12 mouse cellular contexts compared by ENCODE assay signal in the genomic region with DNA sequence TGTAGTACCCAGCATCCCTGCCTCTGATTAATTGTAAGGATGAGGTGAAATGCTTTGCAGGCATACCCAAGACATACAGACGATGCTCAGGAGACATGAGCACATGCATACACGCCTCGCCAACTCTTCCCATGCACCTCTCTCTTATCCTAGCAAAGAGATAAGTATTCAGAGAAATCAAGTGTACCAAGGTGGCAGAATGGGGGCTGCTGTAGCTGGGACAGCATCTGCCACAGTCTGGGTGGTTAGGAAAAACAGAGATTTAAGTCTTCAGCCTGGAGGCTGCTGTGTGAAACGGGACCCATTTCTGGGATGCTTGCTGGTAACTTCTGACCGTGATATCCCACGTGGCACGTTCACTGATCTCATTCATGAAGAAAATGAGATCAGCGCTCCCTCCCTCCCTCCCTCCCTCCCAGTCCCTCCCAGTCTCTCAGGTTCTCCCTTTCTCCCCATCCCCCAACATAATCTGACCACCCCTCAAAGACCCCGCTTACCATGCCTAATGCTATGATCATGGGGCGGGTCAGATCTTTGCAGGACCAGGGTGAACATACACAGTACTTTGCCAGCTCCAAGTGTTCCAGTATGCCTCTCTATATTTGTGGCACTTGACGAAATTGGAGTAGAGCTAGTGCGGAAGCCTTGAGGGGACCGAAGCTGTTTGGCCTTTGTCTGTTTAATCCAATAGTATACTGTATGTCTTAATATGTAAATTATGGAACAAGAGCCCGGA. TPM values are rescaled to one million over a fixed set of nuclear protein-coding genes. Genes with fewer than 3 reads are reported as not detected.
DNase-seq lines count a peak whose midpoint lies in the region; ATAC-seq and TF ChIP-seq lines count a peak whose summit lies in the region.
"Had no signal": no experiment of that assay in that cellular context is flagged by ENCODE, and none has a peak within 500 bp of the region (broad histone marks: within the 10 kb centered on the region; RNA-seq: fewer than 3 reads in every experiment).

No protein-coding gene starts in this region.

- H3K4me1 ChIP-seq in forebrain, embryonic 12.5 days, result peaks cover 37% of the 10 kb centered on the region
- peaks cover 17% of the 10 kb centered on the region for H3K4me1 ChIP-seq in midbrain, embryonic 11.5 days (ENCODE audit: control insufficient read depth, insufficient read depth, low read length)
- H3K4me1 ChIP-seq in heart, embryonic 10.5 days, result peaks cover 21% of the 10 kb centered on the region
- H3K4me1 ChIP-seq: liver, embryonic 15.5 days had no signal

- 0 out of 2 replicates have a peak, but pooled peaks have one; percentile 9 for ATAC-seq in forebrain, embryonic 12.5 days (ENCODE audit: low FRiP score)
- peak; percentile 65 for ATAC-seq in midbrain, embryonic 11.5 days (ENCODE audit: low FRiP score)
- ATAC-seq: intestine, embryonic 16.5 days had no signal

- intact Hi-C loops in left cerebral cortex, adult 2 months (cut with DNase I), result loop anchor here (2.0 to 5.0 kb wide), 3 partner anchors 22 to 150 kb away; partner anchors contain the start of gene Ppm1h

- H3K27me3 ChIP-seq in forebrain, embryonic 12.5 days, result no peaks in the 10 kb centered on the region
- H3K27me3 ChIP-seq in midbrain, embryonic 11.5 days (ENCODE audit: control insufficient read depth, insufficient read depth, low read length), result no peaks in the 10 kb centered on the region
- H3K27me3 ChIP-seq in heart, embryonic 10.5 days (ENCODE audit: insufficient read depth, poor library complexity, severe bottlenecking), result no peaks in the 10 kb centered on the region
- H3K27me3 ChIP-seq: liver, embryonic 15.5 days had no signal

- no peak for DNase-seq in left cerebral cortex, adult 2 months (ENCODE audit: extremely low spot score in 1 of 2, low spot score in 2 of 2)
- no peak for DNase-seq in left cerebral cortex, adult 11 months (ENCODE audit: low spot score)
- no peak for DNase-seq in midbrain, embryonic 11.5 days (ENCODE audit: low spot score, missing footprints)
- peak; percentile 67 for DNase-seq in retina, postnatal 1 day
- DNase-seq in heart, embryonic 10.5 days (ENCODE audit: low spot score), result no peak
- DNase-seq in adrenal gland, adult 8-10 months, result no peak
- DNase-seq: cerebellum, adult 18-20 months; kidney, postnatal 25 days; lung, postnatal 4 days had no signal

- no peak overlapping the region for H3K4me3 ChIP-seq in left cerebral cortex, adult 2 months
- H3K4me3 ChIP-seq in forebrain, embryonic 12.5 days (replicated peaks), result no peak overlapping the region
- H3K4me3 ChIP-seq in midbrain, embryonic 11.5 days (ENCODE audit: low read depth, low read length), result no peak overlapping the region
- H3K4me3 ChIP-seq in heart, embryonic 10.5 days, result no peak overlapping the region
- H3K4me3 ChIP-seq: liver, embryonic 15.5 days had no signal

- H3K9me3 ChIP-seq in forebrain, embryonic 12.5 days, result no peaks in the 10 kb centered on the region
- no peaks in the 10 kb centered on the region for H3K9me3 ChIP-seq in midbrain, embryonic 11.5 days (ENCODE audit: control insufficient read depth, low read length)
- H3K9me3 ChIP-seq in heart, embryonic 10.5 days, result no peaks in the 10 kb centered on the region
- H3K9me3 ChIP-seq: liver, embryonic 15.5 days had no signal

- 51% methylated on average over 14 of the region's 14 CpGs for WGBS in forebrain, embryonic 12.5 days
- 57% methylated on average over 14 of the region's 14 CpGs for WGBS in midbrain, embryonic 11.5 days
- WGBS in heart, embryonic 10.5 days, result 70% methylated on average over 14 of the region's 14 CpGs

- peak overlapping the region; percentile 80 for H3K27ac ChIP-seq in left cerebral cortex, adult 2 months
- peak overlapping the region; percentile 46; the same call in 1 of the 2 replicates for H3K27ac ChIP-seq in forebrain, embryonic 12.5 days
- H3K27ac ChIP-seq in midbrain, embryonic 11.5 days (ENCODE audit: low read depth, low read length), result no peak overlapping the region
- no peak overlapping the region for H3K27ac ChIP-seq in heart, embryonic 10.5 days
- H3K27ac ChIP-seq: liver, embryonic 15.5 days had no signal

- H3K4me2 ChIP-seq in forebrain, embryonic 12.5 days, result 0 out of 2 replicates have a peak overlapping the region, but pooled peaks have one; percentile 8
- no peak overlapping the region for H3K4me2 ChIP-seq in midbrain, embryonic 11.5 days
- H3K4me2 ChIP-seq: liver, embryonic 15.5 days had no signal

- no peak for TF ChIP-seq CTCF in left cerebral cortex, adult 2 months (IDR thresholded peaks at IDR 0.05)

- H3K36me3 ChIP-seq in forebrain, embryonic 12.5 days (replicated peaks), result no peaks in the 10 kb centered on the region
- H3K36me3 ChIP-seq in midbrain, embryonic 11.5 days (ENCODE audit: control insufficient read depth, insufficient read depth, low read length), result no peaks in the 10 kb centered on the region
- H3K36me3 ChIP-seq in heart, embryonic 10.5 days, result no peaks in the 10 kb centered on the region
- H3K36me3 ChIP-seq: liver, embryonic 15.5 days had no signal

- no peak overlapping the region for H3K9ac ChIP-seq in forebrain, embryonic 12.5 days
- no peak overlapping the region for H3K9ac ChIP-seq in midbrain, embryonic 11.5 days (ENCODE audit: low read length)
- H3K9ac ChIP-seq: liver, embryonic 15.5 days had no signal

RNA-seq across cellular contexts. Expression of gene Ppm1h, which starts 38.3 kb away (rescaled TPM):
- 100 to 1,000 TPM in 1 of 2 experiments, 10 to 100 TPM in 1; 97.9 to 105 TPM for total RNA-seq in left cerebral cortex, adult 2 months (2021)
- polyA plus RNA-seq in forebrain, embryonic 12.5 days (2016; fragmentation: Nextera tagmentation; extraction: Ambion mirVana), result 4.0 and 5.1 TPM in 2 replicates
- 5.4 and 5.9 TPM in 2 replicates for polyA plus RNA-seq in midbrain, embryonic 11.5 days (2014; fragmentation: Nextera tagmentation; extraction: Ambion mirVana)
- 2.3 and 3.7 TPM in 2 replicates for polyA plus RNA-seq in heart, embryonic 10.5 days (2016; fragmentation: Nextera tagmentation; extraction: Ambion mirVana)
- 10 to 100 TPM; 20.7 to 25.8 (median 24.2) TPM for total RNA-seq in adrenal gland, adult 8-10 months (2022)

Comparison
In these comparisons a context has a peak if more than half of its experiments do, and no peak if none do; other contexts are left out.
1. H3K27ac ChIP-seq: peak in left cerebral cortex, adult 2 months (single experiment) and forebrain, embryonic 12.5 days (single experiment); none in midbrain, embryonic 11.5 days (single experiment) and heart, embryonic 10.5 days (single experiment).